Mouse (Mus musculus) kidney, postnatal 0 days (tissue): ENCODE measurements at regions not wholly inside any gene's neighbourhood (a gene's known extent, or its start where the extent isn't known, plus 50 kb on each side); places are given as distances from the start of the nearest gene placed in this dataset.
"Not testable (repeated sequence)": the region's sequence is repeated elsewhere in the genome, so short reads cannot be mapped to it uniquely, and the experiment has no call there.

ENCODE experiments used
- ATAC-seq: fragments of 200-750 bp; cut with Nextera tagmentation; replicated peaks from 2 replicates; pipeline ENCODE4 v1.8.0; 2017; ENCODE audit warnings: low read depth, moderate number of reproducible peaks, moderate TSS enrichment, moderate library complexity; ENCODE audit not compliant: low FRiP score
- DNase-seq: peaks from one replicate; pipeline ENCODE4 v3.0.0-alpha.2; 2016; ENCODE audit warnings: low spot score
- H3K27ac ChIP-seq: fragments of 300-500 bp; sonication (generic); 2 replicates; pipeline ENCODE4 v1.5.1; 2014; ENCODE audit warnings: mild to moderate bottlenecking
- H3K27me3 ChIP-seq: fragments of 300-500 bp; sonication (generic); 2 replicates; pipeline ENCODE4 v1.6.1; 2014; ENCODE audit warnings: low read length, mixed read lengths; ENCODE audit not compliant: insufficient read depth
- H3K36me3 ChIP-seq: fragments of 300-500 bp; sonication (generic); 2 replicates; pipeline ENCODE4 v1.6.1; 2014; ENCODE audit warnings: low read length, mixed read lengths; ENCODE audit not compliant: insufficient read depth
- H3K4me1 ChIP-seq: fragments of 300-500 bp; sonication (generic); replicated peaks from 2 replicates; pipeline ENCODE4 v1.6.1; 2014; ENCODE audit warnings: antibody characterized with exemption, low read length, mixed read lengths; ENCODE audit not compliant: insufficient read depth
- H3K4me2 ChIP-seq: fragments of 300-500 bp; sonication (generic); 2 replicates; pipeline ENCODE4 v1.6.1; 2014; ENCODE audit warnings: mild to moderate bottlenecking, low read length, moderate library complexity, mixed read lengths
- H3K4me3 ChIP-seq: fragments of 300-500 bp; sonication (generic); replicated peaks from 2 replicates; pipeline ENCODE4 v1.5.1; 2014; ENCODE audit warnings: low read depth, low read length
- H3K9ac ChIP-seq: fragments of 300-500 bp; sonication (generic); 2 replicates; pipeline ENCODE4 v1.6.1; 2014; ENCODE audit warnings: low read depth, low read length
- H3K9me3 ChIP-seq: fragments of 300-500 bp; sonication (generic); replicated peaks from 2 replicates; pipeline ENCODE4 v1.6.1; 2016; ENCODE audit warnings: low read length, inconsistent platforms, mixed read lengths
- CTCF ChIP-seq: IDR thresholded peaks from 2 replicates; pipeline ENCODE4 v1.5.1; 2016; ENCODE audit warnings: antibody characterized with exemption, low read depth, mild to moderate bottlenecking, moderate library complexity
- WGBS: fragments of 180-500 bp; shearing (Covaris S2); extraction: QIAGEN DNeasy Blood & Tissue Kit; methylation state at CpG from one replicate; pipeline ENCODE4 v1.1.7; 2014; 5-methylcytosine and 5-hydroxymethylcytosine counted together

DNA sequence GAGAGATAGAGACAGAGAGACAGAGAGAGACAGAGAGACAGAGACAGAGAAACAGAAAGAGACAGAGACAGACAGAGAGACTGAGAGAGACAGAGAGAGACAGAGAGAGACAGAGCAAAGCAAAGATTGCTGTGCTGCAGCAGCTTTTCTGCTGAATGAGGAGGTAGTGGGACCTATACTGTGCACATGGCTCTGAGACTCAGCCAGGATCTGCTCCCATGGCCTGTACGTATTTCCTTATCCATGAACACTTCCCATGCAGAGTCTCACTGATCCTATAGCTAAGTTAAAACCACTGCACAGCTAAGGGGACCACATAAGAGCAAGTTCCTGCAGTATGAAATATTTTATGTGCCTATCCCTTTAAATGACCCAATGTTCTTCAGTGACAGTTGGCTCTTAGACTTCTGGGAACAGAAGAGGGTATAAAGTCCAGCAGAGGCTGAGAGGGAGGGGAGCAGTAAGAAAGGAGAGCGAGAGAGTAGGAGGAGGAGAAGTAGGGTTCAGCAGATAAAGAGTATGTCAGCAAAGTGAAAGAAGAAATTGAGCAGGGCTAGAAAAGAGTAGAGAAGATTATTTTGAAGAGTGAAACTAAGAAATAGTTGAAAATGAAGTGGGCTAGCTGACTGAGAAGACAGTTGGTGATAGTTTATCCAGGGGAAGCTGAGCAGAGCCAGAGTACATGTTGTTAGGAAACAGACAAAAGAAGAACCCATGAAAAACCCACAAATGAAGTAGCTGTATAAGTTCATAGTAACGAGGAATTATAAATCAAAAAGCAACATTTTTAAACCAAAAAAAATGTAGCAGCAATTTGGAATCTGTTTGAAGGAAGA lies 61.4 kb upstream of the Ptger2 start:
- 64% methylated on average over 3 of the region's 3 CpGs for WGBS
- peak; percentile 52; the same call in 1 of the 2 replicates for ATAC-seq
- not testable (repeated sequence) for H3K4me1 ChIP-seq, H3K4me2 ChIP-seq, H3K9ac ChIP-seq, H3K9me3 ChIP-seq, H3K4me3 ChIP-seq, DNase-seq, H3K27me3 ChIP-seq, H3K36me3 ChIP-seq, H3K27ac ChIP-seq

DNA sequence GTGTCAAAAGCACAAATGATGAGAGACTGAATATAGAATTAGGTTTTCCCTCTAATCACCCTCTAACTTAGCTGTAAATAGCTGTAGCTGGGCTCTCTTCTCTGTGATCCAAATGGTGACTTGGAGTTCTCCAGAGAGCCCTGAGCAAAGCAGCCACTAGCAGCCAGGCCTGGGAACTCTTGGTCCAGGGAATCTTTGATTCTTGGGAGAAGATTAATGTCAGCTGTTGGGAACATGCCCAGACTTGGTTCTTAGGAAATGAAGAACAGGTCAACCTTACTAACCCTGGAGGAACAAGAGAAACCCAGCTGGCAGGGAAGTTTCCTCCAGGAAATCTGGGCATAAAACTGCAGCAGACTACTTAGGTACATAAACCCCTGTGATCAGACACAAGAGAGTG lies 62.6 kb upstream of the Ptgdr start:
- DNase-seq: not testable (repeated sequence)

DNA sequence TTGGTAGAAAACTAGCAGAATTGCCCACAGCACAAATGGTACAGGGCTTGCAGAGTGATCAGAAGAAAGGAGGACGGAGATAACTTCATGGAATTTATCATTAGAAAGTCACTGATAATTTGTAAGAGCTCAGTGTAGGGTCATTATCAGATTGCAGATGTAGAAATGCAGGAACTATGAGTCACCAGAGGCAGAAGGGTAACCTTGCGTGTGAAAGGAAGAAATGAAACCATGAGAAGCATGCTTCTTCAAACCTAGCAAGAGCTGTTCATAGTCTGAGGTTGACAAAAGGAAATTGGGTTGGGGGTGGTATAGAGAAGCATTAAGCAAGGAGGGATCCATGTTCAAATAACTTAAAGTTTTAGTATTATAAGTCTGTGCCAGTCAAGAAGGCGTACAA lies 60.2 kb upstream of the Ptgdr start:
- H3K27me3 ChIP-seq: no peaks in the 10 kb centered on the region
- H3K4me1 ChIP-seq: no peaks in the 10 kb centered on the region
- H3K36me3 ChIP-seq: no peaks in the 10 kb centered on the region
- H3K27ac ChIP-seq: no peak overlapping the region
- H3K4me3 ChIP-seq: no peak overlapping the region
- no peak for TF ChIP-seq CTCF
- 83% methylated on average over 3 of the region's 3 CpGs for WGBS
- no peak overlapping the region for H3K9ac ChIP-seq
- H3K4me2 ChIP-seq: no peak overlapping the region
- no peaks in the 10 kb centered on the region for H3K9me3 ChIP-seq
- DNase-seq (no peak), ATAC-seq (no peak)

More for the DNA sequence above, 62.6 kb upstream of the Ptgdr start:
- not testable (repeated sequence) for H3K27me3 ChIP-seq, H3K27ac ChIP-seq, H3K9me3 ChIP-seq, H3K4me2 ChIP-seq, H3K4me3 ChIP-seq, H3K4me1 ChIP-seq, H3K36me3 ChIP-seq, H3K9ac ChIP-seq, ATAC-seq

DNA sequence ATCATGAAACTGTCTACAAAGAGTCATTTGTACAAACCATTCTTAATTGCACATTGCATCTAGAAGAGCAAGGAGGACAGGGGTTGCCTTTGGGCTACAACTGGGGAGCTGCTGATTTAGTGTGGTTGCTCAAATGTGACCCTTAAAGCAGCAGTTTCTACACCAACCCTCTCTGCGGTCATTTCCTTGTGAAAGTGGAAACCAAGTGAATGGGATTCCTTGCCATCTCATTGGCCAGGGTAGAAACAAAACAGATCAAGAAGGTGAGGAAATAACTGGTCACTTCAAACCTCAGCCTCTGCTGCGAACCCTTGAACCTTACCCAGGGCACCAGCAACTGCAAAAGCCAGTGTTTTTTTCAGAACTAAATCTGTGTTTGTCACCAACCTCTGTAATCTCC lies 56.5 kb upstream of the Ptgdr start:
- H3K27ac ChIP-seq: no peak overlapping the region
- no peak overlapping the region for H3K4me2 ChIP-seq
- no peaks in the 10 kb centered on the region for H3K9me3 ChIP-seq
- no peak for TF ChIP-seq CTCF
- no peak overlapping the region for H3K9ac ChIP-seq
- DNase-seq: no peak
- no peak for ATAC-seq
- no peaks in the 10 kb centered on the region for H3K36me3 ChIP-seq
- no peak overlapping the region for H3K4me3 ChIP-seq
- WGBS: 52% methylated on average over 2 of the region's 2 CpGs
- no peaks in the 10 kb centered on the region for H3K4me1 ChIP-seq
- no peaks in the 10 kb centered on the region for H3K27me3 ChIP-seq

DNA sequence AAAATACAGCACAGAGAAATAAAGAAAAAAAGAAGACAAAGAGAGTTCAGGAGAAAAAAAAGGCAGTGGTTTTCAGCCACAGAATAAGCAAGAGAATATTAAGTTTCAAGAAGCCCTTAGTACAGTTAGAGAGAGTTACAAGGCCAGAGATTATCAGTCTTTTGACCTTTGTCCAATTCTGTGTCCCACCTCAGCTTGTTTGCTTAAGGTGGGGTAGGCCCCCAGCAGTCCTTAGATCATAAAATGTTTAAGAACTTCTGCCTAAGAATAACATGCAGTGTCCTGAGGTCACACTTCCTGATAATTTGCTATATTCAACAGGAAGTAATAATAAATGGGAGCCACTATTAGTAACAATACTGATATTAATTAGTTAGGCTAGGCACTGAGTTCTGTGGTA lies 53.6 kb upstream of the Ptgdr start:
- Histone ChIP-seq H3K36me3 (no peaks in the 10 kb centered on the region), H3K27ac (no peak overlapping the region), H3K9ac (no peak overlapping the region), H3K27me3 (no peaks in the 10 kb centered on the region), H3K9me3 (no peaks in the 10 kb centered on the region), H3K4me3 (no peak overlapping the region), H3K4me2 (no peak overlapping the region), H3K4me1 (no peaks in the 10 kb centered on the region)
- ATAC-seq (no peak), DNase-seq (no peak)
- no peak for TF ChIP-seq CTCF
